Mouse (Mus musculus) 416B (cell line): Measurements from ENCODE around the gene Pip5k1c.
A peak's percentile ranks its signal among the peaks of the same experiment; 100 is the strongest.

Experiments
- DNase-seq: peaks from one replicate; pipeline ENCODE4 v3.0.0; 2011; ENCODE audit warnings: low read depth

Pip5k1c gene

GRCm38 (mm10) chr10:81302781-81303218 lies 10.0 kb downstream of the Pip5k1c start:
- no peak for DNase-seq

GRCm38 (mm10) chr10:81303258-81303657 lies 10.5 kb downstream of the Pip5k1c start:
- no peak for DNase-seq

- DNase-seq = no peak
Measured at GRCm38 (mm10) chr10:81303761-81304160, 11.0 kb downstream of the Pip5k1c start.

- DNase-seq = peak; percentile 68
Measured at GRCm38 (mm10) chr10:81304597-81305238, 12.0 kb downstream of the Pip5k1c start.

- DNase-seq = no peak
Measured at GRCm38 (mm10) chr10:81305663-81306062, 12.9 kb downstream of the Pip5k1c start.

- DNase-seq = no peak
Measured at GRCm38 (mm10) chr10:81306173-81306668, 13.5 kb downstream of the Pip5k1c start.

- DNase-seq = no peak
Measured at GRCm38 (mm10) chr10:81306837-81307682, 14.3 kb downstream of the Pip5k1c start.

GRCm38 (mm10) chr10:81309571-81309970 lies 16.8 kb downstream of the Pip5k1c start:
- no peak for DNase-seq

GRCm38 (mm10) chr10:81313581-81313980 lies 20.8 kb downstream of the Pip5k1c start:
- DNase-seq = no peak

- no peak for DNase-seq
Measured at GRCm38 (mm10) chr10:81314201-81314600, 21.4 kb downstream of the Pip5k1c start.

GRCm38 (mm10) chr10:81315587-81315986 lies 22.8 kb downstream of the Pip5k1c start:
- no peak for DNase-seq

- DNase-seq = peak; percentile 57
Measured at GRCm38 (mm10) chr10:81316338-81317060, 23.7 kb downstream of the Pip5k1c start.

- no peak for DNase-seq
Measured at GRCm38 (mm10) chr10:81317273-81317672, 24.5 kb downstream of the Pip5k1c start.

GRCm38 (mm10) chr10:81318589-81319329 lies 26.0 kb downstream of the Pip5k1c start:
- DNase-seq = peak; percentile 59

GRCm38 (mm10) chr10:81319330-81319699 lies 26.6 kb downstream of the Pip5k1c start:
- DNase-seq = peak; percentile 37

- DNase-seq = no peak
Measured at GRCm38 (mm10) chr10:81319741-81320549, 27.2 kb downstream of the Pip5k1c start.

- peak; percentile 100 for DNase-seq
Measured at GRCm38 (mm10) chr10:81320550-81321347, 28.0 kb downstream of the Pip5k1c start, which contains the start of gene Cactin. Cactin (plus strand) TSS chr10:81321103.

GRCm38 (mm10) chr10:81321436-81321835 lies 28.7 kb downstream of the Pip5k1c start:
- no peak for DNase-seq

- no peak for DNase-seq
Measured at GRCm38 (mm10) chr10:81322444-81322843, 29.7 kb downstream of the Pip5k1c start.
